Mouse (Mus musculus): ENCODE data around the gene Sp1. TPM values are rescaled to one million over a fixed set of nuclear protein-coding genes. Genes with fewer than 3 reads are reported as not detected.

The Sp1 gene
- polyA plus RNA-seq, 1 experiment from 2014 or later: 7.0 TPM

- H3K27me3 ChIP-seq (replicated peaks; ENCODE audit: control insufficient read depth, insufficient read depth, low read length): no peaks in the 10 kb centered on the region
- DNase-seq (ENCODE audit: low spot score): no peak
- H3K9me3 ChIP-seq (replicated peaks; ENCODE audit: control insufficient read depth, low read length): no peaks in the 10 kb centered on the region
- no peak for ATAC-seq
- no peak within 1 kb of the TSS for H3K9ac ChIP-seq (ENCODE audit: low read length)
- H3K4me1 ChIP-seq (ENCODE audit: control insufficient read depth, insufficient read depth, low read length): no peaks in the 10 kb centered on the region
- H3K36me3 ChIP-seq (ENCODE audit: control insufficient read depth, insufficient read depth, low read length): no peaks in the 10 kb centered on the region
- WGBS: 67% methylated on average over 8 of the region's 8 CpGs
- no peak within 1 kb of the TSS for H3K27ac ChIP-seq (ENCODE audit: low read depth, low read length)
- H3K4me2 ChIP-seq (ENCODE audit: low read length): no peak within 1 kb of the TSS
- no peak within 1 kb of the TSS for H3K4me3 ChIP-seq (ENCODE audit: low read depth, low read length)
Observed at GRCm38 (mm10) chr15:102445146-102445545, 39.2 kb downstream of the Sp1 start, which contains the start of gene Amhr2. Gene Amhr2 (plus strand): TSS chr15:102445367.

- no peak overlapping the region for H3K9ac ChIP-seq (ENCODE audit: low read length)
- H3K4me2 ChIP-seq (ENCODE audit: low read length): no peak overlapping the region
- ATAC-seq (no peak), DNase-seq (ENCODE audit: low spot score) (no peak)
- WGBS: 71% methylated on average over 5 of the region's 6 CpGs
- no peaks in the 10 kb centered on the region for H3K4me1 ChIP-seq (ENCODE audit: control insufficient read depth, insufficient read depth, low read length)
- no peak overlapping the region for H3K27ac ChIP-seq (ENCODE audit: low read depth, low read length)
- no peaks in the 10 kb centered on the region for H3K27me3 ChIP-seq (replicated peaks; ENCODE audit: control insufficient read depth, insufficient read depth, low read length)
- H3K9me3 ChIP-seq (replicated peaks; ENCODE audit: control insufficient read depth, low read length): no peaks in the 10 kb centered on the region
- H3K36me3 ChIP-seq (ENCODE audit: control insufficient read depth, insufficient read depth, low read length): no peaks in the 10 kb centered on the region
- no peak overlapping the region for H3K4me3 ChIP-seq (ENCODE audit: low read depth, low read length)
Observed at GRCm38 (mm10) chr15:102446448-102446847, 40.5 kb downstream of the Sp1 start.

GRCm38 (mm10) chr15:102449366-102449765 lies 43.4 kb downstream of the Sp1 start:
- ATAC-seq (no peak), DNase-seq (ENCODE audit: low spot score) (no peak)
- Histone ChIP-seq H3K9ac (ENCODE audit: low read length) (no peak overlapping the region), H3K4me2 (ENCODE audit: low read length) (no peak overlapping the region), H3K9me3 (replicated peaks; ENCODE audit: control insufficient read depth, low read length) (no peaks in the 10 kb centered on the region), H3K36me3 (ENCODE audit: control insufficient read depth, insufficient read depth, low read length) (no peaks in the 10 kb centered on the region), H3K4me1 (ENCODE audit: control insufficient read depth, insufficient read depth, low read length) (no peaks in the 10 kb centered on the region), H3K27ac (ENCODE audit: low read depth, low read length) (no peak overlapping the region), H3K27me3 (replicated peaks; ENCODE audit: control insufficient read depth, insufficient read depth, low read length) (no peaks in the 10 kb centered on the region), H3K4me3 (ENCODE audit: low read depth, low read length) (no peak overlapping the region)
- WGBS: 74% methylated on average over 8 of the region's 8 CpGs

GRCm38 (mm10) chr15:102450928-102451327 lies 45.0 kb downstream of the Sp1 start:
- WGBS: 24% methylated on average over 7 of the region's 7 CpGs
- no peaks in the 10 kb centered on the region for H3K4me1 ChIP-seq (ENCODE audit: control insufficient read depth, insufficient read depth, low read length)
- no peak overlapping the region for H3K9ac ChIP-seq (ENCODE audit: low read length)
- no peak for ATAC-seq
- no peak overlapping the region for H3K4me2 ChIP-seq (ENCODE audit: low read length)
- no peak overlapping the region for H3K27ac ChIP-seq (ENCODE audit: low read depth, low read length)
- no peaks in the 10 kb centered on the region for H3K27me3 ChIP-seq (replicated peaks; ENCODE audit: control insufficient read depth, insufficient read depth, low read length)
- no peak for DNase-seq (ENCODE audit: low spot score)
- H3K9me3 ChIP-seq (replicated peaks; ENCODE audit: control insufficient read depth, low read length): no peaks in the 10 kb centered on the region
- H3K4me3 ChIP-seq (ENCODE audit: low read depth, low read length): no peak overlapping the region
- no peaks in the 10 kb centered on the region for H3K36me3 ChIP-seq (ENCODE audit: control insufficient read depth, insufficient read depth, low read length)

- Histone ChIP-seq H3K4me2 (ENCODE audit: low read length) (no peak overlapping the region), H3K9ac (ENCODE audit: low read length) (no peak overlapping the region), H3K36me3 (ENCODE audit: control insufficient read depth, insufficient read depth, low read length) (no peaks in the 10 kb centered on the region), H3K9me3 (replicated peaks; ENCODE audit: control insufficient read depth, low read length) (no peaks in the 10 kb centered on the region), H3K27ac (ENCODE audit: low read depth, low read length) (no peak overlapping the region), H3K4me1 (ENCODE audit: control insufficient read depth, insufficient read depth, low read length) (no peaks in the 10 kb centered on the region), H3K27me3 (replicated peaks; ENCODE audit: control insufficient read depth, insufficient read depth, low read length) (no peaks in the 10 kb centered on the region), H3K4me3 (ENCODE audit: low read depth, low read length) (no peak overlapping the region)
- DNase-seq (ENCODE audit: low spot score) (no peak), ATAC-seq (no peak)
- WGBS: 86% methylated on average over 26 of the region's 26 CpGs
Observed at GRCm38 (mm10) chr15:102451666-102452430, 45.9 kb downstream of the Sp1 start.

GRCm38 (mm10) chr15:102455993-102456392 lies 50.0 kb downstream of the Sp1 start:
- Histone ChIP-seq H3K27me3 (replicated peaks; ENCODE audit: control insufficient read depth, insufficient read depth, low read length) (no peaks in the 10 kb centered on the region), H3K4me3 (ENCODE audit: low read depth, low read length) (no peak overlapping the region), H3K4me2 (ENCODE audit: low read length) (no peak overlapping the region), H3K4me1 (ENCODE audit: control insufficient read depth, insufficient read depth, low read length) (peaks cover 2% of the 10 kb centered on the region; the same call in 1 of the 2 replicates), H3K36me3 (ENCODE audit: control insufficient read depth, insufficient read depth, low read length) (no peaks in the 10 kb centered on the region), H3K9me3 (replicated peaks; ENCODE audit: control insufficient read depth, low read length) (no peaks in the 10 kb centered on the region), H3K9ac (ENCODE audit: low read length) (no peak overlapping the region), H3K27ac (ENCODE audit: low read depth, low read length) (no peak overlapping the region)
- no peak for DNase-seq (ENCODE audit: low spot score)
- WGBS: 38% methylated on average over 6 of the region's 6 CpGs
- no peak for ATAC-seq

- H3K4me3 ChIP-seq (ENCODE audit: low read depth, low read length): peak overlapping the region; percentile 41
- peaks cover 2% of the 10 kb centered on the region; the same call in 1 of the 2 replicates for H3K4me1 ChIP-seq (ENCODE audit: control insufficient read depth, insufficient read depth, low read length)
- ATAC-seq (no peak; the same call in 1 of the 2 replicates), DNase-seq (ENCODE audit: low spot score) (no peak)
- 0 out of 2 replicates have a peak, but pooled peaks cover 2% of the 10 kb centered on the region for H3K36me3 ChIP-seq (ENCODE audit: control insufficient read depth, insufficient read depth, low read length)
- no peaks in the 10 kb centered on the region for H3K27me3 ChIP-seq (replicated peaks; ENCODE audit: control insufficient read depth, insufficient read depth, low read length)
- H3K4me2 ChIP-seq (ENCODE audit: low read length): peak overlapping the region; percentile 63
- 86% methylated on average over 5 of the region's 5 CpGs for WGBS
- H3K27ac ChIP-seq (ENCODE audit: low read depth, low read length): no peak overlapping the region
- peak overlapping the region; percentile 61; the same call in 1 of the 2 replicates for H3K9ac ChIP-seq (ENCODE audit: low read length)
- H3K9me3 ChIP-seq (replicated peaks; ENCODE audit: control insufficient read depth, low read length): no peaks in the 10 kb centered on the region
Observed at GRCm38 (mm10) chr15:102458050-102458736, 52.2 kb downstream of the Sp1 start.

- Histone ChIP-seq H3K9me3 (replicated peaks; ENCODE audit: control insufficient read depth, low read length) (no peaks in the 10 kb centered on the region), H3K27ac (ENCODE audit: low read depth, low read length) (no peak within 1 kb of the TSS), H3K4me1 (ENCODE audit: control insufficient read depth, insufficient read depth, low read length) (peaks cover 2% of the 10 kb centered on the region; the same call in 1 of the 2 replicates), H3K9ac (ENCODE audit: low read length) (peak within 1 kb of the TSS; percentile 61), H3K27me3 (replicated peaks; ENCODE audit: control insufficient read depth, insufficient read depth, low read length) (no peaks in the 10 kb centered on the region), H3K4me3 (ENCODE audit: low read depth, low read length) (peak within 1 kb of the TSS; percentile 41), H3K4me2 (ENCODE audit: low read length) (peak within 1 kb of the TSS; percentile 63), H3K36me3 (ENCODE audit: control insufficient read depth, insufficient read depth, low read length) (0 out of 2 replicates have a peak, but pooled peaks cover 2% of the 10 kb centered on the region)
- peak; percentile 89 for ATAC-seq
- DNase-seq (ENCODE audit: low spot score): peak; percentile 97
- WGBS: under 1% methylated on average over 19 of the region's 19 CpGs
Observed at GRCm38 (mm10) chr15:102458904-102459317, 53.0 kb downstream of the Sp1 start, which contains the start of gene Prr13. Gene Prr13 (plus strand): TSS chr15:102459028.
